Mouse (Mus musculus): Measurements from ENCODE around the gene Limch1.

Gene Limch1

GRCm38 (mm10) chr5:67090856-67091255 is 345.2 kb downstream of the Limch1 start:
- no peak for DNase-seq

DNA sequence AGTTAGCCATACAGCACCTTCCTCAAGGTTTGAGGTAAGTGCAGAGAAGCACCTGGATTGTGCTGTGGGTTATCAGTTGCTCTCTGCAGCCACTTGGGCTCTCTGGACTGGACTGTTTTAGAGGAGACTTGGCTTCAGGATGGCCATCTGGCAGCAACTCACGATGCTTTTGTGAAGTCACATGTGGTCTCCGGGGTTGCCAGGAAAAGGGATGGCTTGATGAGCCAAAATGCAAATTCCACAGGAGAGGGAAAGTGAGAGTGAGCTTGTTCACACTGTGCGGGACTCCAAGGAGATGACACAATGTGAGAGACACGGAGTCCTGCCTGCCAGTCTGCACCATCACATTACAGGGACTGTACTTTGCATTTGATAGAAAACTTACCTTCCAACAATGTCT is 346.1 kb downstream of the Limch1 start:
- peak; percentile 40 to 56 for DNase-seq

DNA sequence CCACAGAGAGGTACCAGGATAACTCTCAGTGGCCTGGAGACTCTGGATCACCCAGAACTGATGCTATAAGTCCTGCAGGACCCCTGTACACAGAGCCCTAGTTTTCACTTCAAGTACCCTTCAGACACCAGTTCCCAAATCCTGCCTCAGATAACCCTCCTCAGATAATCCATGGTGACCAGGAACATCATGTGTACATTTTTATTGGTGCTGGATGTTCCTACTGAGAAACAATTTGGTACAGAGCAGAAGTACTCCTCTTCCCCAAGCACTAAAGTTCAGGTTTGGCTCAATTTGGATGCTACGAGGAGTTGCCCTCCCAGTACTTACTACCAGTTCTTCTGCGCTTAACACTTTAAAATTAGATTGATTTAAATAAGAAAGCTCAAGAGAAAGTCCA is 348.4 kb downstream of the Limch1 start:
- no peak for DNase-seq

GRCm38 (mm10) chr5:67095153-67095552 is 349.5 kb downstream of the Limch1 start:
- peak; percentile 8 to 20 for DNase-seq

GRCm38 (mm10) chr5:67095651-67096377 is 350.2 kb downstream of the Limch1 start:
- peak; percentile 19 to 23 for DNase-seq

- peak; percentile 19 to 35 for DNase-seq
These were observed 350.7 kb downstream of the Limch1 start for GRCm38 (mm10) chr5:67096378-67096771.

DNA sequence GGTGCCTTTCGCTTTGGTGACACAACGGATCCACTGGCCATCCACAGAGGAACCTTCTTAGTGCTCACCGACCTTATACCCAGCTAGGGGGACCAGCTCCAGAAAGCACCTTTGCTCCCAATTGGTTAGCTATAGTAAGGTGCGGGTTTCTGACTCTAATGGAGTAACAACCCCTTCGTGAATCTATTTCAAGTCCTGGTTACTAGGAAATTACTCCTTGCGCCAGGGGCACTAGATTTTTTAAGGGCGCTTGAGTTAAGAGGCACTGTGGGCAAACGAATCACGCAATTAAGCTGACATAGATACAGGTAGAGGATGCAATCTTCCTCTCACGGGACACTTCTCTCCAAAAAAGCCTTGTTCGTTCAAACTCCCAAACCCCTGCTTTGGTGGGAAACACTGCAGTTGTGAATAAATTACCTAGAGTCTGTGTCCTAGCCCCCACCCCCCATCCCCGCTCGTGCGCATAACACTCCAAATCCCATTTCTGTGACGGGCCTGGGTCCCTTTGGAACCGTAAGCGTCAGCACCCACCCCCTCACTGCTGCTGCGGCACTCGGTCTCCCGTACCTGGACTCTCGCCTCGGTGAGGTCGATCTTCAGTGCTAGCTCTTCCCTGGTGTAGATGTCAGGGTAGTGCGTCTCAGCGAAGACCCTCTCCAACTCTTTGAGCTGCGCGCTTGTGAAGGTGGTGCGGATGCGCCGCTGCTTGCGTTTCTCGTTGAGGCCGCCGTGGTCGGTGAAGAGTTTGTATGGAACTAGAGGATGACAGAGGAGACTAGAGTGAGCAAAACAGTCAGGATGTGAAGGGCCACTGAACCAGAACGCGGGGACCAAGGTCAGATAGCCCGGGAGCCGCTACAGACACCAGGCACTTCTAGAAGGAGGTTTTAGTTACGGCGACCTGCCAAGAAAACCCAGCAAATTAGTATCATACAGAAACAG is 351.8 kb downstream of the Limch1 start:
- peak; percentile 17 to 41 for DNase-seq

DNA sequence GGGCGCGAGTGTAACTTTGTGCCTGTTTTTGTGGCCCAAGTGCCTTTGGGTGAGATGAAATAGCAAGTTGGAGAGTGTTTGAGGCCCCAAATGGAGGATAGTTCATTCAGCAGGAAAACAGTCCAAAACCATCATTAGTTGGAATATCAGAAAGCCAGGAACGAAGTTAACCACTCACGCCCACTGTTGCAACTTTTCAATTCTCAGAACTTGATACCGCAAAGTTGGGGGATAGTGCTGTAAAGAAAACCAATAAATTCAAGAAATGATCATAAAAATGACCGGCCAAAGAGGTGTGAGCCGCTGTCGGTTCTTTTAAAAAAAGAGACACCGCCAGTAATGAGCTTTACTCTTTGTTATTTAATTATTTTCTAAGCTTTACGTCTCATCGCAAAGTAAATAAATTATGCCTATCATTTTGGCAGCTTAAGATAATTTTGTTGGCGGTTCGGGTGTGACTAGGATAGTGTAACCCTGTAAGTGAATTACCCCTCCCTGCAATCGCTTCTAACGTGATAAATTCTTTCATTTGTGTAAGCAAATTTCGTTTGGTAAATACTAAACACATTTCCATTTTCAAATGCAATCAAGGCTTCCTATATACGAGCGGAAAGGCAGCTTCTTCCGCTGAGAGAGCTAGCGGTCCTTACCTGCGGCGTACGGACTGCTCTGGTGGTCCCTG is 352.6 kb downstream of the Limch1 start:
- DNase-seq = no peak

DNA sequence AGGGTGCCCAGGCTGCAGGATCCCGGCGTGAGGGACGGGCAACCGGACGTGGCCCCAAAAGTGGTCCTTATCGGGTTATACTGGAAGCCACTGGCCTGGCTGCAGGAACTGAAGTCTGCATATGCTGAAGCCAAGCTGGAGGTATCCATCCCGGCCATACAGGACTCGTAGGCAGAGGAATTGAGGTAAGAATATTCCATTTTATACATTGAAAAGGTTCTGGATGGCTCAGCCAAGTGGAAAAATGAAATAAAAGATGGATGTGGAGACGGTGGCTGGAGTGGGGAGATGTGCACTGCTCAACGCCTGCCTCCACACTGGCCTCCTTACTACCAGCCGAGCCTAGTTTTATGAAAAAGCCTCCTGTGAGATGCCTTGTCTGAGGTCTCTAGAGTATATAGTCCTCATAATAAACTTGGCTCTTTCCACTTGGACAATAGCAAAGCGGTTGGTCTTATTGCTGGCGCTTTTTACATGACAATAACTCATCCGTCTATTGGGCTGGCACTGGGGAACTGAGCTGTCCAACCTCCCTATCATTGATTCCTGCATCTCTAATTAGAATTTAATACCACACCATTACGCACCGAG is 353.2 kb downstream of the Limch1 start, which contains the start of gene Phox2b:
Gene Phox2b (minus strand): TSS at position 569 of the 591 bp plus-strand sequence.
- DNase-seq = peak; percentile 23 to 42

- peak; percentile 19 to 52 for DNase-seq
These were observed 354.0 kb downstream of the Limch1 start for GRCm38 (mm10) chr5:67099393-67100271.

- DNase-seq = peak; percentile 10 to 22
These were observed 355.2 kb downstream of the Limch1 start for GRCm38 (mm10) chr5:67100564-67101394.

GRCm38 (mm10) chr5:67101395-67101760 is 355.8 kb downstream of the Limch1 start:
- DNase-seq = peak in 1 of 2 experiments; percentile 6

DNA sequence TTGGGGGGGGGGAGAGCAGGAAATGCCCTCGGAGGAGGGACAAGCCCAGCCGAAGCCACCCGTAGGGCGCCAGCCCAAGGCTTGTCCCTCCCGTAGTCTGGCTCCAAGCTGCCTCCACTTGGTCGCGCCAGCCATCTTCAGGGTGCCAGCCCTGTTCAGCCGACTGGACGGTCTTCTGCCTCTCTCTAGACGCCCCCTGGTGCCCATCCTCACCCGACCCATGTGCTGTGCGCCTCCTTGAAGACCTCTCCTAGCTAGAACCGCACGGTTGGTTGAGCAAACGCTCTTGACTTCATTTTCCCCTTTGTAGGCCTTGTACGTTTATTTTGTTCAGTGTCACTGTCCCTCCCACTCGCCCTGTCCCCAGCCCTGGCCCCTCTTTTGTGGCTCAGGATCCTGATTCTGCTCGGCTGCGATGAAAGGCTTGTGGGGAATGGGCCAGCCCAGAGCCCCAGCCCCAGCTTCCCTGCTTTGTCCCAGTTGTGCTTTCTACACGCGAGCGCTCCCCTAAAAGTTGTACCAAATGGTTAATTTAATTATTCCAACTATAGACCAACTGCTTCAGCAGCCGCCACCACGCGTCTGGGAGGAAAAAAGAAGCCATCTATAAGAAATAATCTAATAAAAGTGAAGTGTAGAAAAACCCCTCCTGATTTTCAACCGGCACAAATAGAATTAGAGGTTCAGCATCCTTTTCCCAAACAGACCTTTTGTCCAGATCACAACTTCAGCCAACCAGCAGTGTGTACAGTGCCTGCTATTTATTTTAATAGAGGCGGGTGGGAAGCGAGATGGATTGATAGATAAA is 356.4 kb downstream of the Limch1 start:
- DNase-seq = peak; percentile 29 to 45

- no peak for DNase-seq
These were observed 357.4 kb downstream of the Limch1 start for GRCm38 (mm10) chr5:67103016-67103415.

GRCm38 (mm10) chr5:67106261-67106660 is 360.6 kb downstream of the Limch1 start:
- DNase-seq = no peak

Data from cerebellum, postnatal 14 days (tissue).